Mouse (Mus musculus) cerebellum, adult 18-20 months (tissue): ENCODE measurements around the gene Fry.

Experiments used
- DNase-seq, 2 experiments: peaks; one replicate each; pipeline ENCODE4 v3.0.0; 2021

Gene Fry

GRCm38 (mm10) chr5:150279387-150279786, 160.9 kb downstream of the Fry start:
- peak in 1 of 2 experiments; percentile 29 for DNase-seq

GRCm38 (mm10) chr5:150281084-150281483, 162.6 kb downstream of the Fry start:
- no peak for DNase-seq

- DNase-seq = no peak
Measured at GRCm38 (mm10) chr5:150282091-150282490, 163.6 kb downstream of the Fry start.

- DNase-seq = no peak
Measured at GRCm38 (mm10) chr5:150287949-150288348, 169.5 kb downstream of the Fry start.

GRCm38 (mm10) chr5:150289611-150290010, 171.2 kb downstream of the Fry start:
- peak; percentile 32 to 46 for DNase-seq

- DNase-seq = no peak
Measured at GRCm38 (mm10) chr5:150290494-150291199, 172.2 kb downstream of the Fry start.

GRCm38 (mm10) chr5:150291216-150291615, 172.8 kb downstream of the Fry start:
- DNase-seq = no peak

GRCm38 (mm10) chr5:150292186-150292585, 173.7 kb downstream of the Fry start:
- no peak for DNase-seq

- no peak for DNase-seq
Measured at GRCm38 (mm10) chr5:150294306-150294705, 175.9 kb downstream of the Fry start.

GRCm38 (mm10) chr5:150295096-150295495, 176.7 kb downstream of the Fry start:
- DNase-seq = no peak

GRCm38 (mm10) chr5:150298969-150299368, 180.5 kb downstream of the Fry start:
- no peak for DNase-seq

- DNase-seq = peak; percentile 59 to 77
Measured at GRCm38 (mm10) chr5:150302123-150302522, 183.7 kb downstream of the Fry start.

GRCm38 (mm10) chr5:150302996-150303395, 184.6 kb downstream of the Fry start:
- DNase-seq = no peak

- DNase-seq = no peak
Measured at GRCm38 (mm10) chr5:150306497-150306896, 188.1 kb downstream of the Fry start.

- DNase-seq = no peak
Measured at GRCm38 (mm10) chr5:150313229-150313628, 194.8 kb downstream of the Fry start.

GRCm38 (mm10) chr5:150314582-150314981, 196.1 kb downstream of the Fry start:
- no peak for DNase-seq

GRCm38 (mm10) chr5:150325411-150325810, 207.0 kb downstream of the Fry start:
- DNase-seq = no peak

GRCm38 (mm10) chr5:150328686-150329085, 210.2 kb downstream of the Fry start:
- no peak for DNase-seq

- peak; percentile 69 for DNase-seq
Measured at GRCm38 (mm10) chr5:150331821-150332220, 213.4 kb downstream of the Fry start.

GRCm38 (mm10) chr5:150332810-150333209, 214.4 kb downstream of the Fry start:
- DNase-seq = peak in 1 of 2 experiments; percentile 24

GRCm38 (mm10) chr5:150333328-150333731, 214.9 kb downstream of the Fry start:
- DNase-seq = no peak

GRCm38 (mm10) chr5:150336451-150336850, 218.0 kb downstream of the Fry start:
- no peak for DNase-seq

GRCm38 (mm10) chr5:150337696-150338095, 219.3 kb downstream of the Fry start:
- DNase-seq = no peak

- no peak for DNase-seq
Measured at GRCm38 (mm10) chr5:150340944-150341343, 222.5 kb downstream of the Fry start.

GRCm38 (mm10) chr5:150342139-150342538, 223.7 kb downstream of the Fry start:
- DNase-seq = no peak
